Mouse (Mus musculus) ES-Bruce4 (cell line): ENCODE measurements around the gene Hoxb6.

Experiments
- CTCF ChIP-seq: IDR thresholded peaks from one replicate; pipeline ENCODE4 v1.8.1; 2011; ENCODE audit warnings: low read depth, low read length
- EP300 ChIP-seq: IDR thresholded peaks from 2 replicates; pipeline ENCODE4 v1.6.1; 2011; ENCODE audit warnings: low read depth, low read length; ENCODE audit not compliant: insufficient read depth

DNA sequence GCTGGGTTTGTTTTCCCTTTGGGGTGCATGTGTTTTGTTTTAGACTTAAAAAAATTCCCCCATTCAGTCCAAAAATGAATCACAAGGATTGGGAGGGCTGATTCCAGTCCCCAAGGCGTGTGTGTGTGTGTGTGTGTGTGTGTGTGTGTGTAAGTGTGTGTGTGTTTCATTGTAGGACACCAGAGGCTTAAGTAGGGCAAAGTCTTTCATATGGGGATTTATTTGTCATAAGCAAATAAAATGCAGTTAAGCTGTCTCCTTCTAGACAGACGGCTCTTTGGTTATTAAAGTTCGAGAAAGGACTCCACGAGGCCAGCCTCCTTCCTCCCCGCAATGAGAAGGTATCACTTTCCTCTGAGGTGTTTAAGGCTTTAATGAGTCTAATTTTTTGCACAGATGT lies 29.6 kb downstream of the Hoxb6 start:
- no peak for TF ChIP-seq CTCF
- no peak for TF ChIP-seq EP300
